Mouse (Mus musculus) frontal cortex, postnatal 36 days (tissue): ENCODE measurements at regions not wholly inside any gene's neighbourhood (a gene's known extent, or its start where the extent isn't known, plus 50 kb on each side); places are given as distances from the start of the nearest gene placed in this dataset.

ENCODE experiments used
- DNase-seq, 2 experiments: peaks; one replicate each; pipeline ENCODE4 v3.0.0; 2022; ENCODE audit warnings: low spot score in 2 of 2

DNA sequence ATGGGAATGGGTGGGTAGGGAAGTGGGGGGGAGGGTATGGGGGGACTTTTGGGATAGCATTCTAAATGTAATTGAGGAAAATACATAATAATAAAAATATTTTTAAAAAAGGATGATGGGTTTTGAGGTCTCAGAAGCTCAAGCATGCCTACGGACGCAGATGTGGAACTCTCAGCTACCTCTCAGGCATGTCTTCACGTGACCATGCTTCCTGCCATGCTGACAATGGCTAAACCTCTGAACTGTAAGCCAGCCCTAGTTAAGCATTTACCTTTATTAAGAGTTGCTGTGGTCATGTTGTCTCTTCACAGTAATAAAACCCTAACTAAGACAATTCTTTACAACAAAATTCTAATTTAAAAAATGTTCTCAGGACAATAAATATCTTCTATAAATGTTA lies 80.0 kb downstream of the Tex36 start:
- DNase-seq = no peak

DNA sequence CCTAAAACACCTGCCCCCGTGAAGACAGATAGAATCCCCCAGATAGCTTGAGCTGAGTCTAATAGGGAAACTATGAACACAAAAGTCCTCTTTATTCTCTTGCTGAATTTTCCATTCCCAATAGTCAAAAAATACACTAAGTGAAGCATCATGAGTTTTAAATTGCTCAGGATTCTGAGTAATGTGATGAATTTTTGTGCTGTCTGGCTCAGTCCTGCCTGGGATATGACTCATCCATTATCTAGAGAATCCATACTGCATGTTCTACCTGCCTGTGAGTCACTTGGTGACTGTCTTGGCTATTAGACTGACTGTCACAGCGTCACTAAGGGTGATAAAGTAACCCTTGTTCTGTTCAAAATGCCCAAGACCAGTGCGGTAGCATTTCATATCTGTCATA lies 83.0 kb downstream of the Tex36 start:
- peak in 1 of 2 experiments; percentile 3 for DNase-seq

DNA sequence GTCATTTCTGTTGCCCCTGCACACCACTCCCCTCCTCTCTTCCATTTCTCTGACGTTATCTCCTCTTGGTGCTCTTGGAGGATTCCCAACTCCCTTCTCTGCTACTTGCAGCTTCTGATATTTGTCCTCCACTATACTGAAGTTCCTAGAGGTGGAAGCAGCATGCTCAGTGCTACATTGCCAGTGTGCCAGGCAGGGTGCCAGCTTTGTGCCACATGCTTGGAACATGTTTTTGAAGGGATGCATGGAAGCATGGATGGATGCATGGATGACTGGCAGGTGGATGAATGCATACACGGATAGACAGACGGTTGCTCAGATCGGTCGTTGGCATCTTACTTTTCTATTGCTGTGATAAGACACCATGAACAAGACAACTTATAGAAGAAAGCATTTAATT lies 84.4 kb downstream of the Tex36 start:
- no peak for DNase-seq

DNA sequence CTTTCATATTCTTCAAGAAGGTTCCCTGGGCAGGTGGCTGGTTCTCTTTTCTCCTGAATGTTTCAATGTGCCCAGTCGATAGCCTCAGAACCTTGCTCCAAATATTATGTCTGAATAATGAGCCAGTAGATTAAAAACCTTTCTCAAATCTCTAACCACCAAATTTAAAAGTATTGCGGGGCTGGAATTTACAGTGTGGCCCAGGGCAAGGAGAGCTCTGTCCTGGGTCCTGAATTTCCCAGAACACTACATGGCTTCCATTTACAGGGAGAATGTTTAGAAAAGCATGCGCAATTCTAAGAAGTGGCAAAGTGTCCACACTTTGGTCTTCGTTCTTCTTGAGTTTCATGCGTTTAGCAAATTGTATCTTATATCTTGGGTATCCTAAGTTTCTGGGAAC lies 91.0 kb downstream of the Tex36 start:
- no peak for DNase-seq

DNA sequence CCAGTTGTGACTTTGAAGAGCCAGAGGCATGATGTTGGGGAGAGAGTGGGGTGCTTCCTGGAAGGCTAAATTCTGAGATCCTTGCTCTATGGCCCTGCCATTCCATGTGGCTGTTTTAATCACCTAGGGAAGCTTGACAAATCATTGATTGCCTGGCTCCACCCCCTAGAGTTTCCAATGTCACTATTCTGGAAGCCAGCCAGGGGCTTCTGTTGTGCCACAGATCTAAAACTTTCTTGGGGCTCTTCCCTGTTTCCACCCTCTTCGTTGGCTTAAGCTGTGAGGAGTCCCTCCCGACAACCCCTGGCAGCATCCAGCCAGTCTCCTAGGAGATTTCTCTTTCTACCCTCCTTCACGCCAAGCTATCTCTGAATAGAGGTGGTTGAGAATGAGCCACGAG lies 92.5 kb downstream of the Tex36 start:
- DNase-seq = peak in 1 of 2 experiments; percentile 4

DNA sequence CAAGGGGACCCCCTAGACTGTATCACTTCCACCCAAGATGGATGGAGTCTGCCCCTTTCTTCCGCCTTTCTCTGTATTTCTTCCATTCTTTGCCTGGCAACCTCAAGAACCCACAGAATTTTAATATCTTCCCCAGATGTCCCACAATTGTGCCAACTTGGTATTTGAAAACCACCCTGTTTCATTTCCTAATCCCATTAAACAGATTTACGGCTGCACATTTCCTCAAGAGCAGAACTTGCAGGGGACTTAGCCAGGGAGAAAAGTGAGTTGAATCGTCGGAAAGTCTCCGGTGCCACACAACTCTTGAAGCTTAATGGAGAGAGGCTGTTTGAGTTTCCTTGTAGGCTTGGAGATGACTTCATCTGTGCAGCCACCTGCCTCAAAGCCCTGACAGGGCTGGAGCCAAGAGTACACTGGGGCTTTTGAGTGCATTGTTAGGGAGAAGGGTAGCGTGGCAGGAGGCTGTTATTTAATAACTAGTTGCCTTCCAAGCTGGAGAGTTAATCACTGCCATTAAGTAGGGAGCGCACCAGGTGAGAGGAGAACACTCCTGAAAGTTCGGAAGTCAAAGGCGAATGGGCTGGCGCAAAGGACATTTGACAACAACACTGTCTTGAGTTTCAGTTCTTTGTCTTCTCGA lies 93.5 kb downstream of the Tex36 start:
- no peak for DNase-seq

DNA sequence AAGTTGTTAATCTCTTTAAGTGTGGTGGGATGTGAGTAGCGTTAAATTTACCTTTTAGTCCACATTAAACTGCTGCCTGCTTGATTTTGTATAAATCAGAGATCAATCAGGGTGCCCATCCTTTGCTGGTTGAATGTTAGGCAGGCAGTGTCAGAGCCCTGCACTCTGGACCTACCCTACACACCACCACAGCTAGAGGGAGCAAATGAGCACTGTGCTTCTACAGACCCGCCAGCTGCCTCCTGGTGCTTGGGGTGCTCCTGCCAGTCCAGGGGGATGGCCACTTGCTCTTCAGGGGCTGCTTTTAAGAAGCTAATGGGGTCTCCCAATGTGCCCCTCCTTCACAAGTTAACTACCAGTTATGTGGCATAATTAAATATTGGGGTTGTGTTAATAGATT lies 96.3 kb downstream of the Tex36 start:
- no peak for DNase-seq

DNA sequence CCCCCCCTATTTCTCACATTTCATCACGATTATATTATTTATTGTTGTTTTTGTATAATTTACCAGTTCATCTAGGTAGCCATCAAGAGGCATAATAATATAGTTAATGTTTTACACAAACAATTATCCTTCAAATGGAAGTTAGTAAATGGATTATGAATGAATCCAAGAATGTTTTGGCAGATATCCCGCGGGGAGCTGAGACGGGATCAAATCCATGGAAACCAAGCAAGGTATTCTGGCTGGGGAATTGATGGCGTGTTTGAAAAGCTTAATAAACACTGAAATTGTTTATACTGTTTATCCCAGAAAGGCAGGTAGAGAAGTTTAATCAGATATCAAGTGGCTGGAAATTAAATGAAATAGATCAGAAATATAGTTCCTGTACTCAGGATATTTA lies 98.0 kb downstream of the Tex36 start:
- DNase-seq = no peak

DNA sequence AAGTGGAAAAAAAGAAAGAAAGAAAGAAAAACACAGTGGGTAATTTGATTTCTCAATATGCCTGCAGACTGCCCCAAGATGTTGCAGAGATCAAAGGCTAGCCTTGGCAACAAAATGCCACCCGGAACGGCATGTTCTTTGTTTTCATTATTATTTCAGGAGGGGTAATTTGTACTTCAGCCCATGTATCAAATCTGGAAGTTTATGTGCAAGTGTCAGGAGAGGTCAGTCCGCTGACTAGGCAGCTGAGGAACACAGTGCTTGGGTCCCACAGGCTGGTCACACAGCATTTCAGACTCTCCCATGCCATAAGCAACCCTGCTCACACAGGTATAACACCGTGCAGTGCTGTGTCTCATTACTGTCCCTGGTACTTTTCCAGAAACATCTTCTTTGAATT lies 99.2 kb downstream of the Tex36 start:
- no peak for DNase-seq

DNA sequence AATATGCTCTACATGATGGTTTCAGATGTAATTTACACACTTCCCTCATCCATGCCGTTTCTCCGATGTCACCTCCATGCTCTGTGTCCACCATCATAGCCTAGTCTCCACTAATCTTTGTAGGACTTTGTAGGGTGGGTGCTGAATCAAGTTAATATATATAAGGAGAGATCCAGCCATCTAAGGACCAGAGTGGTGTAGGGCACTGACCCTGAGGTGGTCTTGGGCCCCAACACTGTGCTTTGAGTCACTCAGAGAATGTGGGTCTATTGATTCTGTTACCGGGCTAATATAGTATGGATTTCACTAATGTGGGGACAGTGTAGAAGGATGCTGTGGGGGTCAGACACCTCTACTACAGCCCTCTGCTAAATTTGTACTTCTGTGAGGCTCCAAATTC lies 104.4 kb downstream of the Tex36 start:
- DNase-seq = no peak

DNA sequence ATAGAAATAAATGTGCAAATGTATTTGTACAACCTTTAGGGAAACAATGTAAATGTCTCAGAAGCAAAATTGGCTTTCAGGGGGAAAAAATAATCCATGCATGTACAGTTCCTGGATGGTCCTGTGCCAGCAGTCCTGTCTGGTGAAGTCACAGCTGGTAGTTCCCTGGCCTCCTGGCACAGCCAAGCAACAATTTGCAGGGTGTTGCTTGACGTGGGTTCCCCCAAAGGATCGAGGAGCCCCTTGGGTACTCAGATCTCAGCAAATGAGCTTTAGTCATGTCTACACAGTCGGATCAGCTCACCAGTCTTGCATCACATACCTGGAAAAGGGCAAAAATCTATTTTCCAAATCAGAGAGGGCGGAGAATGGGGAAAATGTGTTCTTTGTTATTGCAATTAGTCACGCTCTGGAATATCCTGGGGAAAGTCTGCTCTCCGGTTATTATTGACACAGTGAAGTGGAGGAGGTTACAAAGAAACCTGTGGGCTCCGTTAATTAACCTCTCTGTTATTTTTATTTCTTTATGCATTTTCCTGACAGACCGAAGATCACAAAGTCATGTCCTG lies 106.9 kb downstream of the Tex36 start:
- no peak for DNase-seq

DNA sequence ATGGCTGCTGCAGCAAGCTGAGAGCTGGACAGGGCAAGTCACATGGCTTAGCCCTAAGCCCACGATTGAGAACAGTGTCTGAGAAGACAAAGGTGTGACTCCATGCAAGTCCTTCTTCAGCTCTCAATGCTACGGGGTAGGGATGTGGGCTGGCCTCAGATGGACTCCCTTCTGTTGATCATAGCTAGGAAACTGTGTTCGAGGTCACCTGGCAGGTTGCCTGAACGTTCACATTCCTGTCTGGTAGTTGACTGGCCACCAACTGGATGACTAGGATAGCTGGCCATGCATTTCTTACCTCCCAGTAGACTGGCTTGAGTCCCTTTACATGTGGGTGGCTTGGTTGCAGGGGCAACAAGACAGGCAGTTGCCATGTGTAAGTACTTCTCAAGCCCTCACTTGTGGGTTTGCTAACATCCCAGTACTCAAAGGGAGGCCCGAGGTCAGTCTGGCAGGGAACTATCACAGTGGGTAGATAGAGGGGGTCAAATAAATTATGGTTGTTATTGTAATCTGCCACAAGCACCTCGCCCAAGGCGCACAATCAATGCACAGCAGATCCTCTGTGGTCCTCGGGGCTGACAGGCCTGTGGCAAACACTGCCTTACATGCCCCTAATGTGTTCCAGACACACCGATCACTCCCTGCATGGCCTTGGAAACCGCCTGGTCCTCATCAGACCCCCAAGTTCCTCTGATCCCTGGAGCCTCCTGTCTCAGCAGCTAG lies 107.5 kb downstream of the Tex36 start:
- no peak for DNase-seq

DNA sequence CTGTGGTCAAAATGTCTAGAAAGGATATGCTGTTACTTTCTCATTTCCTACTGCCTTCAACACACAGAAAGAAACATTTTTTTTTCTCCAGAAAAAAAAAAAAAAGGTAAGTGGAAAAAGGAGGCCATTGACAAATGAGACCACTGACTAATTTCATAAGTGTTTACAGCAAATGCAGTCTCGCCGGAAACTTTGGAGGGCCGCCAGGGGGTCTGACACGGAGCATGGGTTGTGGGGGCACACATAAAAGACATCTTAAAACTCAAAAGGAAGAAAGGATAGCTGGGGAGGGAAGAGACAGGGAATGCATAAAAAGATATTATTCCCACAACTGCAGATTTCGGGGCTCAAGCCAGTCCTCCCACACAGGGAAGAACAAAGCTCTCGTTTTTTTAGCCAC lies 109.3 kb downstream of the Tex36 start:
- no peak for DNase-seq

DNA sequence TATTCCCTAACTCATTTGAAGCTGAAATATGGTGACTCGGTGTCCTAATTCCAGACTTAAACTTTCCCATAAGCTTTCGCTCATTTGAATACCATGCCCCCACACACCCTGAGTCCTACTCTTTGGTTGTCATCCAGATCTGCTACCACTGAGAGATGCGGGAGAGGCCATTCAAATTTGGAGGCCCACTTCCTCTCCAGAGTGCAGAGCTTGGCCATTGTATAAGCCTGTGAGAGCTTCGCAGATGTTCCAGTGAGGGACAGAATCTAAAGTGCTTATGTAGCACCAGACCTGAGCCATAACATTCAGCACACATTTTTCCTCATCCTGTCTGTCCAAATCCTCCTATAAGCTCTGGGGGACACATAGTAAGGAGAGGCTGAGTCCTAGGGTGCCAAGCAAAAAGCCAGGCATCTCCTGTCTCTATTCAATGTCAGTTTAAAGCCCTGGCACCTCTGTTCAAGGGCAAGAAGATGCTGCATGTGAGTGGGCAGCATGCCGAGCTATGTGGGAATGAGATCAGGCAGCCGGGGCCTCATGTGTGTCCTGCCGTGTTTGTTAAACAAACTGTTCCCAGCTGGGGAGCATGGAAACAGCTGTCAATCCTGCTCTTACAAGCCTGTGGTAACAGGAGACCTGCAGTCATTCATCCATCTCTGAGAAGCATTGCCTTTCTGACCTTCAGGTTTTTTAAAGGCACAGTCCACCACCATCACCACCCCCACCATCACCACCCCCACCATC lies 113.9 kb downstream of the Tex36 start:
- no peak for DNase-seq

DNA sequence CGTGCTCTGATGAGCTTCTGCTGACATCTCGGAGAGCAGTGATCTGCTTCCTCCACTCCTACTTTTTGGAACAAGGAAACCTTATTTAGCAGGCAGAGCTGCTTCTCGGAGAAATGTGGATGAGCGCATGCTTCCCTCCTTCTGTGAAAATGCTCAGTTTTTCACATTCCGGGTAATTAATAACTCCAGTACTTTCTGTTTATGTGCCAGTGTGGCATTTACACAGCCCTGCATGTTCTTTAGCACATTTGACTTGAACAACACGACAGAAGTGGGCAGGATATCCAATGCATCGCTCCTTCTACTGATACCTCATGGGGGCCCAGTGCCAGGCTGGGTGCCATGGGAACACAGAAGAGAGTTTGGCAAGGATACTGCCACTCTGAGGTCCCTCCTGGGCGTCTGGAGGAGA lies 117.5 kb downstream of the Tex36 start:
- peak; percentile 42 to 48 for DNase-seq

DNA sequence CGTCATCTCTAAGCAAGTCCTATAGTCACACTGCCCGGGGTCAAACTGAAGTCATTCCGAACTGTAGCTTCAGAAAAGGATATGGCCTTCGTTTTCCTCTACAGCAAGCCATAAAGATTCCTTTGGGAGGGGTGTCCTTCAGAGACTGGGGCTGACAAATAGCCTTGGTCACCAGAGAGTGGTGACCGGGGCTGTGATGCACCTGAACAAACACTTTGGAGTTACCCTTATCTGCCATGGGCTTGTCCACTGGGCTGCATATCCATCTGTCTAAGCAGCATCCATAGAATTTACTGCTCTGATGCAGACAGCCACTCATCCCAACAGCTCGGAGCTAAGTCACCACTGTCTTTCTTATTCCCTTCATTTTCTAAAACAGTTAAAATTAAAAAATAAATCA lies 120.4 kb downstream of the Tex36 start:
- DNase-seq = no peak

DNA sequence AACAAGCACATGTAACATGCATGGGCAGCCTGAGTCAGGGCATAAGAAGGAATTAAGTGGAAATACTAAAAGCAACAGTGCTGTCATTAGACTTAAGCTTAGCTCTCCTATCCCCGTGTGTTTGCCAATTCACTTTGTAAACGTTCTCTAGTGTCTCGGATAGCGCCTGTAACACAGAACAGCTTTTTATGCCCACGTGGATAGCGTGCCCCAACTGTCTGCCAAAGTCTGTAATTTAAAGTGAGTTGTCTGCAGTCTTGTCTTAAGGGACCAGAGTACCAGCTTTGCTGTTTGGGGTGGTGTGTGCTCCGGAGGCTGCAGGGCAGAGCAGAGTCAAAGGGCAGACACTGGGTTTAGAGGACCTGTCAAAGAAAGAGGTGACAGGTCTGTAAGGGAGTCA lies 122.3 kb downstream of the Tex36 start:
- peak in 1 of 2 experiments; percentile 10 for DNase-seq

DNA sequence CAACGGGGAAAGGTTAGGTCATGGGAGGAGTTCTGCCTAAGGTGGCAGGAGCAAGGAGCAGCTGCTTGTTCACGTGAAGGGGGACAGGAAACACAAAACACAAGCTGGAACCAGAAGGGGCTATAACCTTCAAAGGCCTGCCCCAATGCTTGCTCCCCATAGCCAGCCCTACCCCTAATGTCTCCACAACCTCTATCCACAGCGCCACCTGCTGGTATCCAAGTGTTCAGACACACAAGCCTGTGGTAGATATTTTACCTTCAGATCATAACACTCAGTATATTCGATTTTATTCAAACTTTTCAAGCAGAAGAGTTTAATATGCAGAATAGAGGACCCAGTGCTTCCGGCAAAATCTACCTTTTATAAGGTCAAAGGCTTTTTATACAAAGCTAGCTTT lies 124.0 kb downstream of the Tex36 start:
- no peak for DNase-seq

DNA sequence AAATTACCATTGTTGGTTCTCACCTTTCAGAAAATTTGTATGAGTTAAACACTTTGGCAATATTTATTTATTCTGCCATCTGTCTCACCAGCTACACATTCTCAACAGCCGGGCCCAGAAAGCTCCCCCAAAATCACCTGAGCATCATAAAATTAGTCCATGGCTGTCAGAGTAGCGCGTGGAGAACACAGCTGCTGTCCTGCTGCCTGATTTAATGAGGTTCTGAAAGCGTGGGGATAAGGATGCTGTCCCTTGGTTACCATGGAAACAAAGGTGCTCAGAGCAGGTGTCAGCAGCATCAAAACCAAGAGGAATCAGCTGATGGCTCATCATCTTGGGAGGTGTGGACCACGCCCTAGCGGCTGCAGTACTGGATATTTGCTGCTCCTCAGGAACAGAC lies 124.7 kb downstream of the Tex36 start:
- peak; percentile 6 to 14 for DNase-seq

DNA sequence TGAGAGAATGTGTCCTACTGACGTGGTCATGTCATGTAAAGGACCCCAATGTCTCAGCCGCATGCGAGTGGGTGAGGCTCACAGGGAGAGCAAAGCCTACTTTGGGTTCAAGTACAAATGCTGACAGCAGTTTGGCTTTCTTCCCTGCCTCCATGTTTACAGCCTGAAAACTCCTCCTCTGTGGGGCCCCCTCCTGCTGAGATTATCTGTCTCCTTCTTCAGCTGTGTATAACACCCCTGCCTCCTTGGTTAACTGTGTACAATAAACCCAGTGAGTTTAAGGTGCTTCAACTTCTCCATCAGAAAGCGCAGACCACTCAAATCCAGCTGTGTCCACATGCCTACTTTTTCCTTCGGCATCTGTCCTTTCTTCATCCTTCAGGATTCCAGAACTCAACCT lies 130.3 kb downstream of the Tex36 start:
- no peak for DNase-seq

DNA sequence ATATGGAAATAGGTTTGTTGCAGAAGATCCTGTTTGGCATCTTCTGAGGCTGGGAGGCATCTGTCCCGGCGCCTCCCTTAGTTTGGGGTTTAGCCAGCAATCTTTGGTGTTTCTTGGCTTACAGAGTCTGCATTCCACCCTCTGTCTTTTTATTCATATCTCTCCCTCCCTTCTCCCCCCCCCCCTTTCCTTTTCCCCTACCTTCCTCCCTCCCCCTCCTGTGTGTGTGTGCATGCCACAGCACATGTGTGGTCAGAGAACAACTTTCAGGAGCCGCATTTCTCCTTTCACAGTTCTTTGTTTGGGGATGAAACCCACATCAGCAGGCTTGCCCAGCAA lies 131.4 kb downstream of the Tex36 start:
- no peak for DNase-seq

DNA sequence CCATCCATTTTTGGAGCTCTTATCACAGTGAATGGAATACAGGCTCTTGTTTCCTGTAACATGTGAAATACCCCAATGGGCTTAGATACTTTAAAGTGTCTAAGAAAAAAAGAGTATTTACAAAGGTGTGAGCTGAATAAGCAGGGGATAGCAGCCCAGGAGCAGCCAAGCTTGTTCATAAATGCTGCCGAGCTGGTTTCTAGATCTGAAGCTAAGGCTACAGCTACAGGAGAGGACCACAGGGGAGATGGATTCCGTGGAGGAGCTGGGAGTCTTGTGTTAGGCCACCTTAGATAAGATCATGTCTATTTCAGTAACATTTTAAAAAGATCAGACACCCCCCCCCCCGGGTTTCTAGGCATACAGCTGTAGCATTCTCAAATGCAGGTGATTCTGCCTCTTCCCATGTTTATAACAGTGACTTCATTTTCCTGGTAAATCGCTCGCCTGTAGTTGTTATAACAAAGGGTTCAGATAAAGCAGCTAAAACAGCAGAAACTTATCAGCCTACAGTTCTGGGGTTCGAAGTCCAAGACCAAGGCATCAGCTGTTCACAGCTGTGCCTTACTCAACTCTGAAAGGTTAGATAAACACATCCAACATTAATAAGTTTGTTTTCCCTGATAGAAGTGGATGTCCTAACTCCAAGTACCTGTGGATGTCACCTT lies 131.9 kb downstream of the Tex36 start:
- DNase-seq = no peak
